Mouse (Mus musculus): ENCODE results near the gene Fam172a. TPM values are rescaled to one million over a fixed set of nuclear protein-coding genes. Genes with fewer than 3 reads are reported as not detected.

Gene Fam172a
- total and polyA plus RNA-seq, 3 experiments, result 33.4 to 89.8 (median 45.3) TPM

- TF ChIP-seq TAL1 (conservative IDR thresholded peaks at IDR 0.05; ENCODE audit: low read depth, low read length), result no peak
- no peak for TF ChIP-seq POLR2AphosphoS5 (IDR thresholded peaks at IDR 0.05; ENCODE audit: insufficient replicate concordance, low read depth, low read length)
- no peak for TF ChIP-seq CTCF (IDR thresholded peaks at IDR 0.05; ENCODE audit: low read depth, low read length)
- no peak for TF ChIP-seq GATA2 (IDR thresholded peaks at IDR 0.05; ENCODE audit: borderline replicate concordance, low read depth, low read length)
- TF ChIP-seq GATA1 (IDR thresholded peaks at IDR 0.05; ENCODE audit: borderline replicate concordance, low read length), result no peak
- ATAC-seq (ENCODE audit: extremely low read depth, insufficient number of reproducible peaks, low FRiP score, poor library complexity, severe bottlenecking) (peak; percentile 67), DNase-seq (ENCODE audit: low spot score) (peak; percentile 70)
- Histone ChIP-seq H3K36me3 (replicated peaks) (no peaks in the 10 kb centered on the region), H3K4me3 (ENCODE audit: low read depth, low read length) (peak overlapping the region; percentile 58; the same call in 1 of the 2 replicates), H3K27me3 (ENCODE audit: insufficient read depth, low read length) (peaks cover 29% of the 10 kb centered on the region; the same call in 1 of the 2 replicates), H3K9me3 (replicated peaks) (peaks cover 19% of the 10 kb centered on the region), H3K4me1 (ENCODE audit: insufficient read depth, low read depth, low read length) (peaks cover 26% of the 10 kb centered on the region)
Observed at GRCm38 (mm10) chr13:78200991-78201870, 499.4 kb downstream of the Fam172a start.

GRCm38 (mm10) chr13:78201871-78202565, 500.2 kb downstream of the Fam172a start:
- Histone ChIP-seq H3K4me3 (ENCODE audit: low read depth, low read length) (peak overlapping the region; percentile 58; the same call in 1 of the 2 replicates), H3K9me3 (replicated peaks) (peaks cover 19% of the 10 kb centered on the region), H3K4me1 (ENCODE audit: insufficient read depth, low read depth, low read length) (peaks cover 28% of the 10 kb centered on the region), H3K27me3 (ENCODE audit: insufficient read depth, low read length) (peaks cover 32% of the 10 kb centered on the region), H3K36me3 (replicated peaks) (no peaks in the 10 kb centered on the region)
- 0 out of 2 replicates have a peak, but pooled peaks have one; percentile 4 for ATAC-seq (ENCODE audit: extremely low read depth, insufficient number of reproducible peaks, low FRiP score, poor library complexity, severe bottlenecking)
- no peak for DNase-seq (ENCODE audit: low spot score)
- no peak for TF ChIP-seq GATA2 (IDR thresholded peaks at IDR 0.05; ENCODE audit: borderline replicate concordance, low read depth, low read length)
- no peak for TF ChIP-seq POLR2AphosphoS5 (IDR thresholded peaks at IDR 0.05; ENCODE audit: insufficient replicate concordance, low read depth, low read length)
- no peak for TF ChIP-seq GATA1 (IDR thresholded peaks at IDR 0.05; ENCODE audit: borderline replicate concordance, low read length)
- no peak for TF ChIP-seq CTCF (IDR thresholded peaks at IDR 0.05; ENCODE audit: low read depth, low read length)
- no peak for TF ChIP-seq TAL1 (conservative IDR thresholded peaks at IDR 0.05; ENCODE audit: low read depth, low read length)

GRCm38 (mm10) chr13:78202574-78203347, 500.9 kb downstream of the Fam172a start:
- H3K9me3 ChIP-seq (replicated peaks), result peaks cover 16% of the 10 kb centered on the region
- peaks cover 30% of the 10 kb centered on the region for H3K4me1 ChIP-seq (ENCODE audit: insufficient read depth, low read depth, low read length)
- no peak for TF ChIP-seq GATA2 (IDR thresholded peaks at IDR 0.05; ENCODE audit: borderline replicate concordance, low read depth, low read length)
- TF ChIP-seq POLR2AphosphoS5 (IDR thresholded peaks at IDR 0.05; ENCODE audit: insufficient replicate concordance, low read depth, low read length), result no peak
- no peak for TF ChIP-seq CTCF (IDR thresholded peaks at IDR 0.05; ENCODE audit: low read depth, low read length)
- no peak for TF ChIP-seq GATA1 (IDR thresholded peaks at IDR 0.05; ENCODE audit: borderline replicate concordance, low read length)
- TF ChIP-seq TAL1 (conservative IDR thresholded peaks at IDR 0.05; ENCODE audit: low read depth, low read length), result no peak
- ATAC-seq (ENCODE audit: extremely low read depth, insufficient number of reproducible peaks, low FRiP score, poor library complexity, severe bottlenecking), result no peak
- no peaks in the 10 kb centered on the region for H3K36me3 ChIP-seq (replicated peaks)
- peak overlapping the region; percentile 68 for H3K4me3 ChIP-seq (ENCODE audit: low read depth, low read length)
- DNase-seq (ENCODE audit: low spot score), result no peak
- H3K27me3 ChIP-seq (ENCODE audit: insufficient read depth, low read length), result peaks cover 33% of the 10 kb centered on the region

- Histone ChIP-seq H3K27me3 (ENCODE audit: insufficient read depth, low read length) (peaks cover 29% of the 10 kb centered on the region), H3K4me1 (ENCODE audit: insufficient read depth, low read depth, low read length) (peaks cover 30% of the 10 kb centered on the region), H3K4me3 (ENCODE audit: low read depth, low read length) (peak overlapping the region; percentile 68), H3K9me3 (replicated peaks) (peaks cover 9% of the 10 kb centered on the region), H3K36me3 (replicated peaks) (no peaks in the 10 kb centered on the region)
- TF ChIP-seq POLR2AphosphoS5 (IDR thresholded peaks at IDR 0.05; ENCODE audit: insufficient replicate concordance, low read depth, low read length), result no peak
- no peak for TF ChIP-seq GATA1 (IDR thresholded peaks at IDR 0.05; ENCODE audit: borderline replicate concordance, low read length)
- TF ChIP-seq CTCF (IDR thresholded peaks at IDR 0.05; ENCODE audit: low read depth, low read length), result no peak
- no peak for TF ChIP-seq GATA2 (IDR thresholded peaks at IDR 0.05; ENCODE audit: borderline replicate concordance, low read depth, low read length)
- TF ChIP-seq TAL1 (conservative IDR thresholded peaks at IDR 0.05; ENCODE audit: low read depth, low read length), result no peak
- ATAC-seq (ENCODE audit: extremely low read depth, insufficient number of reproducible peaks, low FRiP score, poor library complexity, severe bottlenecking) (no peak), DNase-seq (ENCODE audit: low spot score) (no peak)
Observed at GRCm38 (mm10) chr13:78203348-78204061, 501.7 kb downstream of the Fam172a start.

- no peaks in the 10 kb centered on the region for H3K9me3 ChIP-seq (replicated peaks)
- H3K4me3 ChIP-seq (ENCODE audit: low read depth, low read length), result no peak overlapping the region
- H3K36me3 ChIP-seq (replicated peaks), result no peaks in the 10 kb centered on the region
- peaks cover 33% of the 10 kb centered on the region for H3K4me1 ChIP-seq (ENCODE audit: insufficient read depth, low read depth, low read length)
- H3K27me3 ChIP-seq (ENCODE audit: insufficient read depth, low read length), result peaks cover 38% of the 10 kb centered on the region
- ATAC-seq (ENCODE audit: extremely low read depth, insufficient number of reproducible peaks, low FRiP score, poor library complexity, severe bottlenecking) (no peak), DNase-seq (ENCODE audit: low spot score) (no peak)
- TF ChIP-seq TAL1 (conservative IDR thresholded peaks at IDR 0.05; ENCODE audit: low read depth, low read length) (no peak), GATA2 (IDR thresholded peaks at IDR 0.05; ENCODE audit: borderline replicate concordance, low read depth, low read length) (no peak), POLR2AphosphoS5 (IDR thresholded peaks at IDR 0.05; ENCODE audit: insufficient replicate concordance, low read depth, low read length) (no peak), GATA1 (IDR thresholded peaks at IDR 0.05; ENCODE audit: borderline replicate concordance, low read length) (no peak), CTCF (IDR thresholded peaks at IDR 0.05; ENCODE audit: low read depth, low read length) (no peak)
Observed at GRCm38 (mm10) chr13:78205426-78205825, 503.6 kb downstream of the Fam172a start.

Data from G1E (cell line).